ENCODE assay signal across 25 mouse cellular contexts in the genomic region with DNA sequence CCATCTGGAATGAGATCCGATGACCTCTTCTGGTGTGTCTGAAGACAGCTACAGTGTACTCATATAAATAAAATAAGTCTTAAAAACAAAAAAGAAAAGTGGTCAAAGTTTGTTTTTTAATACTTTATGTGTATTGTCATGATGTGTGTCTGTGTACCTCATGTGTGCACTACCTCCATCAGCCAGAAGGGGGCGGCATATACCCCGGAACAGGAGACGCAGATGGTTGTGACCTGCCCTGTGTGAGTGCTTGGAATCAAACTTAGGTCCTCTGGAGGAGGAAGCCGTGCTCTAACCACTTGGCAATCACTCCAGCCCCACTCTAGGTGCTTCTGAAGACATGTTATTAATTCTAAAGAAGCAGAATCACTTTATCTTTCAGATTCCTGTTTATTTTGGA. TPM values are rescaled to one million over a fixed set of nuclear protein-coding genes. Genes with fewer than 3 reads are reported as not detected.
DNase-seq lines count a peak whose midpoint lies in the region; ATAC-seq and TF ChIP-seq lines count a peak whose summit lies in the region.
"Had no signal": no experiment of that assay in that cellular context is flagged by ENCODE, and none has a peak within 500 bp of the region (broad histone marks: within the 10 kb centered on the region; RNA-seq: fewer than 3 reads in every experiment).

No protein-coding gene starts in this region.

- TF ChIP-seq CTCF in forebrain, postnatal 0 days (IDR thresholded peaks at IDR 0.05; ENCODE audit: low read depth), result 0 out of 2 replicates have a peak, but pooled peaks have one; percentile 21
- TF ChIP-seq CTCF in layer of hippocampus, adult 2 months (conservative IDR thresholded peaks at IDR 0.05), result peak; percentile 49
- peak; percentile 80 for TF ChIP-seq CTCF in testis, adult 2 months (IDR thresholded peaks at IDR 0.05; ENCODE audit: control insufficient read depth, insufficient read depth, insufficient replicate concordance, low read depth, low read length)
- peak; percentile 35; the same call in 1 of the 2 replicates for TF ChIP-seq CTCF in stomach, postnatal 0 days (IDR thresholded peaks at IDR 0.05; ENCODE audit: low read depth)

- no peak for TF ChIP-seq EP300 in stomach, postnatal 0 days (optimal IDR thresholded peaks at IDR 0.05)

- no peak for TF ChIP-seq POLR2A in testis, adult 2 months (IDR thresholded peaks at IDR 0.05; ENCODE audit: control insufficient read depth, low read depth, low read length)

- H3K4me1 ChIP-seq in forebrain, postnatal 0 days (ENCODE audit: insufficient read depth), result no peaks in the 10 kb centered on the region
- no peaks in the 10 kb centered on the region for H3K4me1 ChIP-seq in forebrain, embryonic 10.5 days
- H3K4me1 ChIP-seq in testis, adult 2 months (ENCODE audit: control insufficient read depth, insufficient read depth, low read length), result no peaks in the 10 kb centered on the region; the same call in 1 of the 2 replicates
- no peaks in the 10 kb centered on the region for H3K4me1 ChIP-seq in stomach, postnatal 0 days (replicated peaks; ENCODE audit: control insufficient read depth, insufficient read depth)
- H3K4me1 ChIP-seq: embryonic facial prominence, embryonic 15.5 days; heart, embryonic 10.5 days; hindbrain, embryonic 15.5 days; limb, embryonic 12.5 days; lung, embryonic 15.5 days; midbrain, embryonic 13.5 days had no signal

- H3K9me3 ChIP-seq in forebrain, postnatal 0 days (ENCODE audit: low read length), result no peaks in the 10 kb centered on the region
- H3K9me3 ChIP-seq in forebrain, embryonic 10.5 days, result no peaks in the 10 kb centered on the region; the same call in none of the 2 replicates
- no peaks in the 10 kb centered on the region for H3K9me3 ChIP-seq in stomach, postnatal 0 days (ENCODE audit: control insufficient read depth, low read length)
- H3K9me3 ChIP-seq: embryonic facial prominence, embryonic 15.5 days; heart, embryonic 10.5 days; hindbrain, embryonic 15.5 days; lung, embryonic 15.5 days; midbrain, embryonic 13.5 days had no signal

- H3K27me3 ChIP-seq in forebrain, postnatal 0 days (ENCODE audit: insufficient read depth, low read length), result no peaks in the 10 kb centered on the region
- H3K27me3 ChIP-seq in forebrain, embryonic 10.5 days (ENCODE audit: poor library complexity, severe bottlenecking), result no peaks in the 10 kb centered on the region
- H3K27me3 ChIP-seq in testis, adult 2 months (ENCODE audit: control insufficient read depth, insufficient read depth, low read length), result no peaks in the 10 kb centered on the region
- H3K27me3 ChIP-seq in stomach, postnatal 0 days (ENCODE audit: control insufficient read depth, insufficient read depth, low read length), result no peaks in the 10 kb centered on the region
- H3K27me3 ChIP-seq: embryonic facial prominence, embryonic 15.5 days; hindbrain, embryonic 15.5 days; limb, embryonic 12.5 days; lung, embryonic 15.5 days; midbrain, embryonic 13.5 days had no signal

- H3K4me2 ChIP-seq in forebrain, postnatal 0 days (ENCODE audit: low read depth), result no peak overlapping the region
- no peak overlapping the region for H3K4me2 ChIP-seq in stomach, postnatal 0 days (replicated peaks; ENCODE audit: low read depth)
- H3K4me2 ChIP-seq: embryonic facial prominence, embryonic 15.5 days; hindbrain, embryonic 15.5 days; limb, embryonic 12.5 days; lung, embryonic 15.5 days; midbrain, embryonic 13.5 days had no signal

- H3K27ac ChIP-seq in forebrain, postnatal 0 days (ENCODE audit: low read depth, low read length), result no peak overlapping the region
- no peak overlapping the region for H3K27ac ChIP-seq in forebrain, embryonic 10.5 days
- H3K27ac ChIP-seq in layer of hippocampus, adult 2 months, result no peak overlapping the region
- no peak overlapping the region for H3K27ac ChIP-seq in testis, adult 2 months (ENCODE audit: control insufficient read depth, insufficient read depth, low read depth, low read length)
- H3K27ac ChIP-seq in stomach, postnatal 0 days (replicated peaks), result no peak overlapping the region
- H3K27ac ChIP-seq: embryonic facial prominence, embryonic 15.5 days; heart, embryonic 10.5 days; hindbrain, embryonic 15.5 days; limb, embryonic 12.5 days; lung, embryonic 15.5 days; midbrain, embryonic 13.5 days had no signal

- no peak for ATAC-seq in forebrain, postnatal 0 days
- no peak for ATAC-seq in stomach, postnatal 0 days (ENCODE audit: low FRiP score, low TSS enrichment)
- ATAC-seq: midbrain, embryonic 13.5 days had no signal

- 87% methylated on average over 5 of the region's 5 CpGs for WGBS in forebrain, postnatal 0 days
- WGBS in forebrain, embryonic 10.5 days, result 85% methylated on average over 5 of the region's 5 CpGs
- 86% methylated on average over 5 of the region's 5 CpGs for WGBS in stomach, postnatal 0 days

- no peak for DNase-seq in forebrain, postnatal 0 days
- DNase-seq in forebrain, embryonic 10.5 days (ENCODE audit: extremely low spot score, low spot score), result no peak
- DNase-seq in layer of hippocampus, adult 2 months (ENCODE audit: low spot score in 2 of 2), result no peak
- DNase-seq in layer of hippocampus, adult 18-20 months (ENCODE audit: low spot score in 2 of 2), result no peak
- no peak for DNase-seq in testis, postnatal 14 days (ENCODE audit: low spot score)
- no peak for DNase-seq in stomach, postnatal 0 days (ENCODE audit: low spot score)
- DNase-seq in urinary bladder, postnatal 25 days (ENCODE audit: low spot score), result no peak
- DNase-seq: cerebellum, postnatal 10 days; embryo, embryonic 11 days; gastrocnemius, postnatal 36 days; heart, postnatal 14 days; kidney, adult 8-10 months; right cerebral cortex, adult 18-20 months; thymus, postnatal 25 days had no signal

- H3K36me3 ChIP-seq in forebrain, postnatal 0 days (ENCODE audit: insufficient read depth), result no peaks in the 10 kb centered on the region
- H3K36me3 ChIP-seq in forebrain, embryonic 10.5 days (replicated peaks), result no peaks in the 10 kb centered on the region
- no peaks in the 10 kb centered on the region for H3K36me3 ChIP-seq in testis, adult 2 months (ENCODE audit: control insufficient read depth, insufficient read depth, low read length)
- no peaks in the 10 kb centered on the region for H3K36me3 ChIP-seq in stomach, postnatal 0 days (ENCODE audit: control insufficient read depth, insufficient read depth, low read length)
- H3K36me3 ChIP-seq: embryonic facial prominence, embryonic 15.5 days; heart, embryonic 10.5 days; hindbrain, embryonic 15.5 days; limb, embryonic 12.5 days; lung, embryonic 15.5 days; midbrain, embryonic 13.5 days had no signal

- no peak overlapping the region for H3K4me3 ChIP-seq in forebrain, postnatal 0 days (ENCODE audit: low read depth, low read length)
- no peak overlapping the region for H3K4me3 ChIP-seq in forebrain, embryonic 10.5 days
- no peak overlapping the region for H3K4me3 ChIP-seq in layer of hippocampus, adult 2 months
- H3K4me3 ChIP-seq in testis, adult 2 months (ENCODE audit: control insufficient read depth, low read depth, low read length), result no peak overlapping the region
- no peak overlapping the region for H3K4me3 ChIP-seq in stomach, postnatal 0 days (ENCODE audit: low read depth, low read length)
- H3K4me3 ChIP-seq: embryonic facial prominence, embryonic 15.5 days; heart, embryonic 10.5 days; hindbrain, embryonic 15.5 days; limb, embryonic 12.5 days; lung, embryonic 15.5 days; midbrain, embryonic 13.5 days had no signal

- H3K9ac ChIP-seq in forebrain, postnatal 0 days, result no peak overlapping the region
- no peak overlapping the region for H3K9ac ChIP-seq in stomach, postnatal 0 days (ENCODE audit: low read length)
- H3K9ac ChIP-seq: embryonic facial prominence, embryonic 15.5 days; hindbrain, embryonic 15.5 days; limb, embryonic 12.5 days; lung, embryonic 15.5 days; midbrain, embryonic 13.5 days had no signal

RNA-seq across cellular contexts. Expression of gene L3mbtl4, which starts 58.6 kb away (rescaled TPM):
- total RNA-seq in forebrain, postnatal 0 days (2014; rRNA removed), result 6.2 and 6.5 TPM in 2 replicates
- polyA plus RNA-seq in forebrain, postnatal 0 days (2015; fragmentation: Nextera tagmentation; extraction: Ambion mirVana), result 3.4 and 4.3 TPM in 2 replicates
- polyA plus RNA-seq in forebrain, embryonic 10.5 days (2016; fragmentation: Nextera tagmentation; extraction: Ambion mirVana), result 0.11 TPM in 1 of 2 replicates, not detected in the other
- total RNA-seq in layer of hippocampus, adult 2 months (2021), result under 1 TPM; 0.41 to 0.44 TPM
- under 1 TPM; 0.37 to 0.86 TPM for total RNA-seq in layer of hippocampus, adult 18-20 months (2021)
- 6.8 and 9.3 TPM in 2 replicates for polyA plus RNA-seq in testis, adult 2 months (2012; rRNA removed)
- 0.04 TPM in 1 of 2 replicates, not detected in the other for polyA plus RNA-seq in stomach, postnatal 0 days (2015; fragmentation: Nextera tagmentation; extraction: Ambion mirVana)
- total RNA-seq: heart, postnatal 14 days; megakaryocyte progenitor cell, adult 5-6 weeks; neutrophil, adult 5-6 weeks had no signal
- polyA plus RNA-seq: embryonic facial prominence, embryonic 15.5 days; forebrain, embryonic 11.5 days; heart, embryonic 10.5 days; stomach, embryonic 14.5 days had no signal

Comparison
In these comparisons a context has a peak if more than half of its experiments do, and no peak if none do; other contexts are left out.
1. CTCF ChIP-seq: peak in every context shown above with its lines; median percentile 80 in testis, adult 2 months; 49 in layer of hippocampus, adult 2 months; 35 in stomach, postnatal 0 days; 21 in forebrain, postnatal 0 days.